Mouse (Mus musculus) C2C12 (cell line): ENCODE data around the gene Dtx1.

Experiments used
- CEBPB ChIP-seq: IDR thresholded peaks from one replicate; pipeline ENCODE4 v1.6.1; 2011; ENCODE audit warnings: low read depth, mild to moderate bottlenecking, control low read depth, moderate library complexity
- CTCF ChIP-seq: IDR thresholded peaks from one replicate; pipeline ENCODE4 v1.5.1; 2011; ENCODE audit not compliant: control insufficient read depth, insufficient read depth, insufficient read length
- FOSL1 ChIP-seq: IDR thresholded peaks from one replicate; pipeline ENCODE4 v1.8.0; 2011; ENCODE audit warnings: mild to moderate bottlenecking, low read length; ENCODE audit not compliant: poor library complexity, insufficient read depth, severe bottlenecking
- MYOG ChIP-seq: IDR thresholded peaks from one replicate; pipeline ENCODE4 v1.6.1; 2011; ENCODE audit not compliant: control insufficient read depth, insufficient read length; ENCODE audit errors: extremely low read depth
- USF1 ChIP-seq: IDR thresholded peaks from one replicate; pipeline ENCODE4 v1.6.1; 2011; ENCODE audit warnings: low read depth, mild to moderate bottlenecking, control low read depth, moderate library complexity

- TF ChIP-seq MYOG (no peak), CTCF (no peak), FOSL1 (no peak), USF1 (no peak), CEBPB (no peak)
Observed at GRCm38 (mm10) chr5:120671865-120672264, 39.9 kb downstream of the Dtx1 start.
